Mouse (Mus musculus): Measurements from ENCODE around the gene Gtdc1.

- TF ChIP-seq CTCF (IDR thresholded peaks at IDR 0.05; ENCODE audit: low read depth, low read length), result no peak
- no peak for TF ChIP-seq POLR2A (IDR thresholded peaks at IDR 0.05; ENCODE audit: extremely low read depth, insufficient read depth, low read length)
Measured at GRCm38 (mm10) chr2:44952830-44953422, 25.5 kb upstream of the Gtdc1 start.
